Mouse (Mus musculus) cerebellum, adult 11 months (tissue): ENCODE results near the gene Hoga1.

Experiments
- DNase-seq: peaks from one replicate; pipeline ENCODE4 v3.0.0; 2022

Gene Hoga1

GRCm38 (mm10) chr19:42045269-42046102 lies at the start of gene Hoga1:
TSS of gene Hoga1 (plus strand) at chr19:42045610.
- peak; percentile 35 for DNase-seq

GRCm38 (mm10) chr19:41997090-41997489 lies 48.3 kb upstream of the Hoga1 start:
- no peak for DNase-seq

DNA sequence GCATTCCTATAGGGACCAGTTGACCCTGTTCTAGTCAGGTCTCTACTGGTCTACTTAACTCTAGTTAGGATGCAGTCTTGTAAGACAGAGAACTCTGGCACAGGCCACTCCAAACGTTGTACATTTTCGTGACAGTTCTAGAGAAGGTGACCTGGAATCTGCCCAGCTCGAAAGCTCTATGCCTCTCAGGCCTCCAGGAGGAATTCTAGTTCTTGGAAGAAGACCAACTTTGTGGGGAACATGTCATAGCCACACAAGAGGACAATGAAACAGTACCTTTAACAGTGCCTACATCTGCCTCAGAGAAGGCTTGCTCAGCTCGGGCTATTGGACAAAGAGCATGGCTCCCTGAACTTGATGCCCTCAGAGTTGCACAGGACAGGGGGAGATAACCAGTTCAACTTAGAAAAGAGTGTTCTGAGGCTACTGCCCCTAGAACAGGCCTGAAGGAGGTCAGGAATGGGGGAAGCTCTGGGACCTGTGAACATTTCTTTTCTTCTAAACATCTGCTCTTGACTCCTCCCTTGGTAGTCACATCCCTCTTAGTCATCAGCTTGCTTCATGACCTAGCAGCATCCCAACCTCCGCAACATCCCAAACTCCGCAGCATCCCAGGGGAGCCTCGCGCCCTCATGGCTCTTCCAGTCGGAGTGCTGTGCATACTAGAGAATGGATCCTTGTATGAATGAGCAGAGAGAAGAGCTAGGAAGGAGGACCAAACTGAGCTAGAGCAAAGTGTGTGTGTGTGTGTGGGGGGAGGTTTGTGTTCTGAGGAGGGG lies 46.5 kb upstream of the Hoga1 start:
- no peak for DNase-seq

DNA sequence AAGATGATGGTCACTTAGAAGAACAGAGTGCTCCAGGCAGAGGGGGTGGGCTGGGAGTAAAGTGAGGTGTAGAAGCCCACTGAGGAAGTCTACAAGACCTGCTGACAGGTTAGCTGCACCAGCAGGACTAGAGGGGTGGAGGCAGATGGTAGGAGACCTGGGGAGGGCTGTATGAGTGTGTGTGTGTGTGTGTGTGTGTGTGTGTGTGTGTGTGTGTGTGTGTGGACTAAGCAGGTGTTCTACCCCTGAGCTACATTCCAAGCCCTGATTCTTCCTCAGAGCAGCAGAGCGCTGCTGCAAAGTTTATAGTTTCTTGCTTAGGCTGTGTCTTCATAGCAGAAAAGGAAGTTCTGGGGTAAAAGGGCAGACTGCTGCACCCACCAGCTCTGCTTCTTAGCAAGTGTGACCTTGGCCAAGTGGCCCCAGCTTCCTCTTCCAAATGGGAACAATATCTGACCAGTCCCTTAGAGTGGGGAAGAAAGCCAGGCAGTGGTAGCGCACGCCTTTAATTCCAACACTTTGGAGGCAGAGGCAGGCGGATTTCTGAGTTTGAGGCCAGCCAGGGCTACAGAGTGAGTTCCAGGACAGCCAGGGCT lies 45.6 kb upstream of the Hoga1 start:
- DNase-seq: no peak

DNA sequence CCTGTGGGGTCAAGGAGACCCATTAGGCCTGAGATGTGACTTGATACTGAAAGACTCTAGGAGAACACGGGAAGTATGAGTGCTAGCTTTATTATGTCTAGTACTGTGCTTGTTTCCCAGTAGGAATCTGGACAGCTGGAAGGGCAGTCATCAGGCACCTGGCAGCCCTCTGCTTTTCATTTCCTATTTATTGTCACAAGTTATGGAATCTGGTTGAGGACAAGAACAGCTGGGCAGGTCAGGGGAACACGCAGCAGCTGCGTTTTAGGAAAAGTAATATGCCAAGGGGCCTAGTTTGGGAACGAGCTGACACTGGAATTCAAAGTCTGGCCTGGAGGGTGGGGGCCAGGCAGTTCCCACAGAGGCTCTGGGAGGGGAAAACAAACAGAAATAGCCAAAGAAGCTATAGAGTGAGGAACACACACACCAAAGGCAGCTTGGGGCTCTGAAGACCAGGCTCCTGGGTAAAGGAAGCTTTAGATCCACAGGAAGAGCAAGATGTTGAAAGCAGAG lies 44.9 kb upstream of the Hoga1 start:
- no peak for DNase-seq

GRCm38 (mm10) chr19:42001253-42001980 lies 44.0 kb upstream of the Hoga1 start:
- DNase-seq: no peak

- DNase-seq: no peak
These were observed 41.2 kb upstream of the Hoga1 start for GRCm38 (mm10) chr19:42004258-42004657.

DNA sequence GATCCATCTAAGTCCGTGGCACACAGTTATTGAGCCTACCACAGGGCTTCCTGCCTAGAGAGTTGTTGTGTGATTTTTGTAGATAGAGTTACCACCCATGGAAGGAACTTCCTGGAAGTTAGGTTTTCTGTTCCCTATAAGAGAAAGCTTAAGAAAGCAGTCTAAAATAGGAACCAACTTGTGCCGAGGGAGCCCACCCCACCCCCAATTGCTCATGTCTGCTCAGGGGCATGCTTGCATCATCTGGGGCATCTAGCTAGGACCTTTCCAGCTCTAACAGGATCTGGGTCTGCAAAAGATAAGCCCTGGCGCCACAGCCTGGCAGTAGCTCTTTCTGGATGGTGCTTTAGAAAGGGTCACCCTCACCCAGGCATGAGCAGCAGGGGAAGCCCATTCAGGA lies 39.8 kb upstream of the Hoga1 start:
- no peak for DNase-seq

GRCm38 (mm10) chr19:42006568-42006967 lies 38.8 kb upstream of the Hoga1 start:
- DNase-seq: no peak

GRCm38 (mm10) chr19:42008586-42008985 lies 36.8 kb upstream of the Hoga1 start:
- no peak for DNase-seq

GRCm38 (mm10) chr19:42009067-42009466 lies 36.3 kb upstream of the Hoga1 start:
- DNase-seq: no peak

DNA sequence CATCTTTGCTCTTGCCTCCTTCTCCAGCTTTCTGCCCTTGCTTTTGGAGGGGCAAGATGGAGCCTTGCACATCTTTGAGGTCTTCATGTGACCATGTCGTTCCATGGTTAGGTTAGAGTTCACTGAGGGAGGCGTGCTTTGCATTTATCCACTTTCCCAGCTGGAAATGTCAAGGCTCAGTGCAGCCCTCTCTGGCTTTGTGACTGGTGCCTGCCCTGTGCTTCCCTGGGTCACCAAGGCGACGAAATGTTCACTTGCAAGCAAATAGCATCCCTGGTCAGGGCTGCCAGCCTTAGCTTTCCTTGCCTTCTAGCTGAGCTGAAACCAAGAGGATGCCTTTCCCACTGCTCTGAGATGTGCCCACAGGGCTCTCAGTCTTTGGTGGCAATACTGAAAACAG lies 35.0 kb upstream of the Hoga1 start:
- DNase-seq: no peak

- no peak for DNase-seq
These were observed 34.3 kb upstream of the Hoga1 start for GRCm38 (mm10) chr19:42011123-42011522.

DNA sequence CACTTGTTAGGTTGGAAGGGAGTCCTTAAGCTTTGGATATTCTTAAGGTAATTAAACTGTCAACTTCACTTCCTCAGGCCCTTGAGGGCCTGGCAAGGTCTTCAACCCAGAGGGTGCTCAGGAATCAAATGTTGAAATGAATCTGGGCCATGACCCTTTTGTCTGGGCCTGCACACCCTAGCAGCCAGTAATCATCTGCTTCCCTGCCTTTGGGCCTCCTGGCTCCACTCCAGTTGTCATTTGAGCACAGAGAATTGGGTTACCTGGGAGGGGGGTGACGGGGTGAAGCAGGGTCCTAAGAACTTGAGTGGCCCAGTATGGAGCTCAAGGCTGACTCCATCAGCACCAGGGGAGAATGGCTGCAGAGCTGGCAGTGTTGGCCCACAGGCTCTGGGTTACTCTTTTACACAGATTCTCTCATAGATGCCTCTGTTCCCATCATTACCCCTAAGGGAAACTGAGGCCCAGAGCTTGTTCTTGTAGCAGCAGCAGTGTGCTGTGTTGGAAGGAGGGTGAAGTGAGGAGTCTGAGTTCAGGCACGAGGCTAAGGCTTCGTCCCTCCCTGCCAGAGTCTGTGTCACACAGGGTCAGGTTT lies 31.1 kb upstream of the Hoga1 start:
- no peak for DNase-seq

- DNase-seq: no peak
These were observed 30.4 kb upstream of the Hoga1 start for GRCm38 (mm10) chr19:42015001-42015400.

DNA sequence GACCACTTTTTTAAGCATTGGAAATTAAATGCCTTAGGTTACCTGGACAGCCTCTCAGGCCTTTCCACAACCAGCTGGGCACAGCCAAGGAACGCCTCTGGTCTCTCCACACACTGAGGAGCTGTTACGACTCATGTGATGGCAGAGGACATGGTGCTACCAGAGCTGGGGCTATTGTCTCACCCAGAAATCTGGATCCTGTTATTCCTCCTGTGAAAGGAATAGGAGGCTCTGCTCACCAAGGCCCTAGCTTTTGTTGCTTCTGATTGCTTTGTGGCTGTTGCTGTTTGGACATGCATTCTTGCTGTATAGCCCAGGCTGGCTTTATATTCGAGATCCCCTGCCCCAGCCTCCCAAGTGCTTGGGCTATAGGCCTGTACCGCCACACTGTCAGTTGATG lies 29.2 kb upstream of the Hoga1 start:
- no peak for DNase-seq

GRCm38 (mm10) chr19:42016840-42017239 lies 28.6 kb upstream of the Hoga1 start:
- no peak for DNase-seq

GRCm38 (mm10) chr19:42017399-42018247 lies 27.8 kb upstream of the Hoga1 start:
- DNase-seq: peak; percentile 90

GRCm38 (mm10) chr19:42019011-42019522 lies 26.3 kb upstream of the Hoga1 start:
- DNase-seq: no peak

- no peak for DNase-seq
These were observed 23.5 kb upstream of the Hoga1 start for GRCm38 (mm10) chr19:42021681-42022541.
